Mouse (Mus musculus): ENCODE results near the gene Rgs13. TPM values are rescaled to one million over a fixed set of nuclear protein-coding genes. Genes with fewer than 3 reads are reported as not detected.

Gene Rgs13
- polyA plus RNA-seq, 1 experiment from 2014 or later, result 0.25 TPM

GRCm38 (mm10) chr1:144179559-144179958 is 2.4 kb upstream of the Rgs13 start:
- no peak for ATAC-seq (ENCODE audit: borderline replicate concordance, extremely low read depth, low FRiP score, low TSS enrichment)
- no peak overlapping the region for H3K4me2 ChIP-seq
- no peaks in the 10 kb centered on the region for H3K9me3 ChIP-seq
- no peak overlapping the region for H3K27ac ChIP-seq
- 91% methylated on average over 4 of the region's 4 CpGs for WGBS
- no peak overlapping the region for H3K4me3 ChIP-seq
- H3K4me1 ChIP-seq, result no peaks in the 10 kb centered on the region
- no peak overlapping the region for H3K9ac ChIP-seq
- H3K36me3 ChIP-seq, result no peaks in the 10 kb centered on the region
- no peaks in the 10 kb centered on the region for H3K27me3 ChIP-seq

DNA sequence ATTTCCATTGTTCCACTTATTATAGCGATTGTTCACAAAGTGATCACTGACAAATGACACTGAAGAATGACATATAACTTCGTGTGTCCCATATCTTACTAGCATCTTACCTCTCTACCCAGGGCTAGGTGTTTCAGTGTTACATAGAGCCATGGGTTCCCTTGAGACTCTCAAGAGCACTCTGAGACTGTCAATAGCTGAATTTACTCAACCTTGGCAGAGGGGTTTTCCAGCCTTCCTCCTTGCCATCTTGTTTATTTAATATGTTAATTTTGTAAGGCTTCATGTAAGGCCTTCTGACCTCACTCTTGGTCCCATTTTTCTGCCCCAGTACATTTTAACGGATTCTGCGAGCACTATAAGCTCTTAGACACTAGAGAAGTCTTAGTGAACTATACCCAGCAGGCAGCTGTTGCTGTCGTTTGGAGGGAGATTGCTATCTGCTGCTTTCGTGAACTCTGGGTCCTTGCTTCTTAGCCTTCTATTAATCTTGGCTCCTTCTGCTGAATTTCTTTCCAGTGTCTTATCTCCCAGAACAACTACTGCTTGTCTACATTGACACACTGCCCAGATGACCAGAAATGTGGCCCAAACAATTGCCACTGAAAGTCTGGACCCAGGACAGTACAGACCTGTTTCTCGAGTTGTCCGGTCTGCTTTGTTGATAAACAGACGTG is 1.2 kb upstream of the Rgs13 start:
- Histone ChIP-seq H3K4me2 (no peak overlapping the region), H3K9ac (no peak overlapping the region), H3K9me3 (no peaks in the 10 kb centered on the region), H3K36me3 (no peaks in the 10 kb centered on the region), H3K4me3 (no peak overlapping the region), H3K4me1 (no peaks in the 10 kb centered on the region), H3K27ac (no peak overlapping the region), H3K27me3 (no peaks in the 10 kb centered on the region)
- 56% methylated on average over 9 of the region's 9 CpGs for WGBS
- ATAC-seq (ENCODE audit: borderline replicate concordance, extremely low read depth, low FRiP score, low TSS enrichment), result no peak

DNA sequence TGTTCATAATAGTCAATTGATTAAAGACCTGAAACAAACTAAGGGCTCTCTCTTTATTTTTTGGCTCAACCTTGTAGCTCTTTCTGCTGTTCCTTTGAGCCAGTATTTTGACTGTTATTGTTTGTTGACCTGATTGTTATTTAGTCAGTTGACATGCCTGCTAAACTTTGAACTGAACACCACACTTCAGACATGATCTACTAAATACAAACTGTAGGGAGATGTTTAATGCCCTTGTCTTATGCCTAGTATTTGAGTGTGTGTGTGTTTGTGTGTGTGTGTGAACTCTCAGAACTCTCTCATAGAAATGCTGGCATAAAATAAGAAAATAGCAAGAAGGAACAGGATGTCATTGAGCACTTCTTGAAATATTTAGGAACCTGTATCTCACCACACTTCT is 448 bp upstream of the Rgs13 start:
- no peak overlapping the region for H3K27ac ChIP-seq
- no peaks in the 10 kb centered on the region for H3K9me3 ChIP-seq
- H3K4me2 ChIP-seq, result no peak overlapping the region
- ATAC-seq (ENCODE audit: borderline replicate concordance, extremely low read depth, low FRiP score, low TSS enrichment), result no peak
- H3K9ac ChIP-seq, result no peak overlapping the region
- H3K36me3 ChIP-seq, result no peaks in the 10 kb centered on the region
- H3K4me3 ChIP-seq, result no peak overlapping the region
- no peaks in the 10 kb centered on the region for H3K4me1 ChIP-seq
- no peaks in the 10 kb centered on the region for H3K27me3 ChIP-seq

GRCm38 (mm10) chr1:144174760-144175159 is 2.4 kb downstream of the Rgs13 start:
- WGBS, result 84% methylated on average over 6 of the region's 6 CpGs
- Histone ChIP-seq H3K9me3 (no peaks in the 10 kb centered on the region), H3K4me3 (no peak overlapping the region), H3K4me1 (no peaks in the 10 kb centered on the region), H3K36me3 (no peaks in the 10 kb centered on the region), H3K4me2 (no peak overlapping the region), H3K27ac (no peak overlapping the region), H3K27me3 (no peaks in the 10 kb centered on the region), H3K9ac (no peak overlapping the region)
- no peak for ATAC-seq (ENCODE audit: borderline replicate concordance, extremely low read depth, low FRiP score, low TSS enrichment)

- 53% methylated on average over 2 of the region's 2 CpGs for WGBS
- H3K4me2 ChIP-seq, result no peak overlapping the region
- H3K9me3 ChIP-seq, result no peaks in the 10 kb centered on the region
- no peak for ATAC-seq (ENCODE audit: borderline replicate concordance, extremely low read depth, low FRiP score, low TSS enrichment)
- no peak overlapping the region for H3K4me3 ChIP-seq
- no peaks in the 10 kb centered on the region for H3K36me3 ChIP-seq
- H3K27me3 ChIP-seq, result no peaks in the 10 kb centered on the region
- H3K27ac ChIP-seq, result no peak overlapping the region
- no peaks in the 10 kb centered on the region for H3K4me1 ChIP-seq
- H3K9ac ChIP-seq, result no peak overlapping the region
These were observed 3.6 kb downstream of the Rgs13 start for GRCm38 (mm10) chr1:144173568-144174036.

GRCm38 (mm10) chr1:144168921-144169320 is 8.3 kb downstream of the Rgs13 start:
- H3K4me2 ChIP-seq, result no peak overlapping the region
- WGBS, result 83% methylated on average over 4 of the region's 4 CpGs
- no peak overlapping the region for H3K4me3 ChIP-seq
- no peaks in the 10 kb centered on the region for H3K9me3 ChIP-seq
- ATAC-seq (ENCODE audit: borderline replicate concordance, extremely low read depth, low FRiP score, low TSS enrichment), result no peak
- H3K4me1 ChIP-seq, result no peaks in the 10 kb centered on the region
- no peaks in the 10 kb centered on the region for H3K36me3 ChIP-seq
- no peak overlapping the region for H3K9ac ChIP-seq
- H3K27me3 ChIP-seq, result no peaks in the 10 kb centered on the region
- H3K27ac ChIP-seq, result no peak overlapping the region

DNA sequence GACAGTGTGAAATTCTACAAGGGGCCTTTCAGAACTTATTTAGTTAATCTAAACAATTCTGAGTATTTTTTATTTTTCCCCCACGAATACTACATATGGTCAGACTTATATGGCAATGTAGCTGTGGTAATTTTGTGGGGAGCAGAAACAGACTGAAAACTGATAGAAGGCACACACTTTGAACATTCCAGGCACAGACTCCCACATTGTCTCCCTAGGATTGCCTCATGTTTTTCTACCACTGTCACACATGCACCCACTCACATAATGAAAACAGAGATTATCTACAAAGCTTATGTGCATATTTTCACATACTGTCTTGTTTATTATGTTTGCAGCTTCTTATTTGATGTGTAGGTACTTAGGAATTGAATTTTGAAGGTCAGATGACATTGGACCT is 9.4 kb downstream of the Rgs13 start:
- Histone ChIP-seq H3K36me3 (no peaks in the 10 kb centered on the region), H3K9me3 (no peaks in the 10 kb centered on the region), H3K4me2 (no peak overlapping the region), H3K4me3 (no peak overlapping the region), H3K27ac (no peak overlapping the region), H3K27me3 (no peaks in the 10 kb centered on the region), H3K9ac (no peak overlapping the region), H3K4me1 (no peaks in the 10 kb centered on the region)
- no peak for ATAC-seq (ENCODE audit: borderline replicate concordance, extremely low read depth, low FRiP score, low TSS enrichment)
- whole genome bisulfite sequencing, result 50% methylated on average over 1 of the region's 1 CpGs

DNA sequence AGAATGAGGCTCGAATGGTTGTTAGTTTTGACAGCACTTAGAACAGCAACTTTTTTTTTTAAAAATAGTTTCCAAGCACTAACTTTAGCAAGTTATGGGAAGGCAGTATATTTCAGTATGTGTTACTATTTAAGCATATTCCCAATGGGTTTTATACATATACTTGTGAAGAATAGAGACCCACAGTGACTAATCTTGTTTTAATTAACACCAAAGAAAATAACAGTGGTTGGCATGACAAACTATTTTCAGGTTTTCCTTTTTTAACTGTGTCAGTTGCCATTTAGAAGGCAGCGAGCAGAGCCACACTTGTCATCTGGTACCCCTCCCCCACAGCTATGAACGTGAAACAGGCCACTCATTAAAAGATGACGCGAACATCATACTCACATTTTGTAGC is 10.3 kb downstream of the Rgs13 start:
- no peak overlapping the region for H3K4me3 ChIP-seq
- 69% methylated on average over 5 of the region's 5 CpGs for WGBS
- no peaks in the 10 kb centered on the region for H3K4me1 ChIP-seq
- ATAC-seq (ENCODE audit: borderline replicate concordance, extremely low read depth, low FRiP score, low TSS enrichment), result no peak
- no peak overlapping the region for H3K27ac ChIP-seq
- H3K36me3 ChIP-seq, result no peaks in the 10 kb centered on the region
- H3K4me2 ChIP-seq, result no peak overlapping the region
- no peaks in the 10 kb centered on the region for H3K27me3 ChIP-seq
- no peak overlapping the region for H3K9ac ChIP-seq
- H3K9me3 ChIP-seq, result no peaks in the 10 kb centered on the region

DNA sequence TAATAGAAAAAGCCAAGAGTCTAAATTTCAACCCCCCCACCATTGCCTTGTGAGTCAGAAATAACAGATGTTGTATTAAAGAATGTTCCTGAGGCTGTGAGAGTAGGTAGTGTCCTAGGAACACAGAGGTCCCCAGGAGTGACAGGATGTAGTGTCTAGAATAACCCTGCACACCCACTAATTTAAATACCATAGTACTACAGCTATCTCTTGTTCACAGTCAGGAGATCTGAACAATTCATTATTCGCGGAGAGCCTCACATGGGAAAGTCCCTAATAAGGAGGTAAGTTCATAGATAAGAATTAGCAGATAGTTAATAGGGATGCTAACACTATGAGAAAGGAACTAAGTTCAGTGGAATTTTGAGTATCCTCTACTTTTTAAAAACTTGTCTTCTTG is 10.9 kb downstream of the Rgs13 start:
- Histone ChIP-seq H3K4me1 (no peaks in the 10 kb centered on the region), H3K9me3 (no peaks in the 10 kb centered on the region), H3K4me2 (no peak overlapping the region), H3K36me3 (no peaks in the 10 kb centered on the region), H3K4me3 (no peak overlapping the region), H3K9ac (no peak overlapping the region), H3K27me3 (no peaks in the 10 kb centered on the region), H3K27ac (no peak overlapping the region)
- no peak for ATAC-seq (ENCODE audit: borderline replicate concordance, extremely low read depth, low FRiP score, low TSS enrichment)
- 80% methylated on average over 2 of the region's 2 CpGs for WGBS

DNA sequence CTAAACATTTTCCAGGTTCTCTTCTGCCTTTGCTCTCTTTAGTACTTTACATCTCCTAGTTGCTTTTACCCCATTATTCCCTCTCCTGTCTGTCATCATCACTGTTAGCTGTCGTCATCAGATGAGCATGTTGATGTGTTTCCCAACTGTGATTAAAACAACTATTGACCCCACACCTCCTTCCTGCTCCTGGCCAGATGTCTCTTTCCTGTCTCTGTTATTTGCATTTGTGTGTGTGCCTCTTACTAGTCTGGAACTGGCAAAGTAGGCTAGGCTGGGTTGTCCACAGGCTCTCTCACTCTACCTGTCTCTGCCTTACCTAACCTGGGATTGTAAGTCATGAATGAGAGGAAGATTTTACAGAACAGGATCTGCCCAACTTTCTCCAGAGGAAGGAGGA is 24.6 kb downstream of the Rgs13 start:
- Histone ChIP-seq H3K9ac (no peak overlapping the region), H3K4me1 (no peaks in the 10 kb centered on the region), H3K27ac (no peak overlapping the region), H3K27me3 (no peaks in the 10 kb centered on the region), H3K4me3 (no peak overlapping the region), H3K9me3 (no peaks in the 10 kb centered on the region), H3K4me2 (no peak overlapping the region), H3K36me3 (no peaks in the 10 kb centered on the region)
- ATAC-seq (ENCODE audit: borderline replicate concordance, extremely low read depth, low FRiP score, low TSS enrichment), result no peak
- WGBS, result 26% methylated on average over 1 of the region's 1 CpGs

- no peak overlapping the region for H3K27ac ChIP-seq
- H3K36me3 ChIP-seq, result no peaks in the 10 kb centered on the region
- H3K27me3 ChIP-seq, result no peaks in the 10 kb centered on the region
- no peak for ATAC-seq (ENCODE audit: borderline replicate concordance, extremely low read depth, low FRiP score, low TSS enrichment)
- no peak overlapping the region for H3K4me2 ChIP-seq
- WGBS, result 72% methylated on average over 1 of the region's 1 CpGs
- no peaks in the 10 kb centered on the region for H3K4me1 ChIP-seq
- no peak overlapping the region for H3K9ac ChIP-seq
- no peaks in the 10 kb centered on the region for H3K9me3 ChIP-seq
- no peak overlapping the region for H3K4me3 ChIP-seq
These were observed 25.0 kb downstream of the Rgs13 start for GRCm38 (mm10) chr1:144152184-144152525.

GRCm38 (mm10) chr1:144151401-144152183 is 25.6 kb downstream of the Rgs13 start:
- Histone ChIP-seq H3K4me3 (no peak overlapping the region), H3K9me3 (no peaks in the 10 kb centered on the region), H3K27me3 (no peaks in the 10 kb centered on the region), H3K27ac (no peak overlapping the region), H3K4me1 (no peaks in the 10 kb centered on the region), H3K36me3 (no peaks in the 10 kb centered on the region), H3K9ac (no peak overlapping the region), H3K4me2 (no peak overlapping the region)
- 70% methylated on average over 5 of the region's 5 CpGs for WGBS
- ATAC-seq (ENCODE audit: borderline replicate concordance, extremely low read depth, low FRiP score, low TSS enrichment), result no peak

Data from lung, embryonic 15.5 days (tissue).